Mouse (Mus musculus) C2C12 (cell line): ENCODE data around the gene Plvap.

ENCODE experiments used
- CTCF ChIP-seq: IDR thresholded peaks from one replicate; pipeline ENCODE4 v1.5.1; 2011; ENCODE audit not compliant: control insufficient read depth, insufficient read depth, insufficient read length
- FOSL1 ChIP-seq: IDR thresholded peaks from one replicate; pipeline ENCODE4 v1.8.0; 2011; ENCODE audit warnings: mild to moderate bottlenecking, low read length; ENCODE audit not compliant: poor library complexity, insufficient read depth, severe bottlenecking
- MYOG ChIP-seq: IDR thresholded peaks from one replicate; pipeline ENCODE4 v1.6.1; 2011; ENCODE audit not compliant: control insufficient read depth, insufficient read length; ENCODE audit errors: extremely low read depth
- USF1 ChIP-seq: IDR thresholded peaks from one replicate; pipeline ENCODE4 v1.6.1; 2011; ENCODE audit warnings: low read depth, mild to moderate bottlenecking, control low read depth, moderate library complexity

GRCm38 (mm10) chr8:71465733-71466132, 45.8 kb downstream of the Plvap start:
- TF ChIP-seq CTCF (no peak), MYOG (no peak), FOSL1 (no peak), USF1 (no peak)
